Comparison of ENCODE assay signal across 20 mouse cellular contexts in genomic region chr19:51675706-51676105, GRCm38 (mm10).
DNase-seq lines count a peak whose midpoint lies in the region; ATAC-seq and TF ChIP-seq lines count a peak whose summit lies in the region.
"Had no signal": no experiment of that assay in that cellular context is flagged by ENCODE, and none has a peak within 500 bp of the region (broad histone marks: within the 10 kb centered on the region; RNA-seq: fewer than 3 reads in every experiment).

No protein-coding gene starts in this region.

- H3K36me3 ChIP-seq in forebrain, postnatal 0 days (ENCODE audit: insufficient read depth), result no peaks in the 10 kb centered on the region
- no peaks in the 10 kb centered on the region for H3K36me3 ChIP-seq in forebrain, embryonic 12.5 days (replicated peaks)
- H3K36me3 ChIP-seq: embryonic facial prominence, embryonic 13.5 days; embryonic facial prominence, embryonic 15.5 days; forebrain, embryonic 10.5 days had no signal

- no peaks in the 10 kb centered on the region for H3K9me3 ChIP-seq in forebrain, postnatal 0 days (ENCODE audit: low read length)
- H3K9me3 ChIP-seq in forebrain, embryonic 12.5 days, result no peaks in the 10 kb centered on the region; the same call in 1 of the 2 replicates
- H3K9me3 ChIP-seq: embryonic facial prominence, embryonic 13.5 days; embryonic facial prominence, embryonic 15.5 days; forebrain, embryonic 10.5 days; forebrain, embryonic 13.5 days had no signal

- no peak; the same call in 1 of the 2 replicates for ATAC-seq in forebrain, postnatal 0 days
- ATAC-seq in forebrain, embryonic 12.5 days (ENCODE audit: low FRiP score), result no peak
- ATAC-seq: forebrain, embryonic 13.5 days had no signal

- no peak for TF ChIP-seq POLR2A in brain, embryonic 14.5 days (IDR thresholded peaks at IDR 0.05; ENCODE audit: borderline replicate concordance, extremely low read depth, insufficient read depth, insufficient read length, poor library complexity, severe bottlenecking)

- no peak overlapping the region for H3K4me2 ChIP-seq in forebrain, postnatal 0 days (ENCODE audit: low read depth)
- no peak overlapping the region for H3K4me2 ChIP-seq in forebrain, embryonic 12.5 days
- H3K4me2 ChIP-seq: embryonic facial prominence, embryonic 13.5 days; embryonic facial prominence, embryonic 15.5 days; forebrain, embryonic 13.5 days had no signal

- TF ChIP-seq CTCF in forebrain, postnatal 0 days (IDR thresholded peaks at IDR 0.05; ENCODE audit: low read depth), result no peak
- TF ChIP-seq CTCF in brain, embryonic 14.5 days (IDR thresholded peaks at IDR 0.05; ENCODE audit: borderline replicate concordance, extremely low read depth, insufficient read depth, insufficient read length), result no peak

- no peak overlapping the region for H3K27ac ChIP-seq in forebrain, postnatal 0 days (ENCODE audit: low read depth, low read length)
- no peak overlapping the region for H3K27ac ChIP-seq in forebrain, embryonic 12.5 days
- H3K27ac ChIP-seq: embryonic facial prominence, embryonic 13.5 days; embryonic facial prominence, embryonic 15.5 days; forebrain, embryonic 10.5 days; forebrain, embryonic 13.5 days had no signal

- no peak overlapping the region for H3K4me3 ChIP-seq in forebrain, postnatal 0 days (ENCODE audit: low read depth, low read length)
- no peak overlapping the region for H3K4me3 ChIP-seq in forebrain, embryonic 12.5 days (replicated peaks)
- H3K4me3 ChIP-seq: embryonic facial prominence, embryonic 13.5 days; embryonic facial prominence, embryonic 15.5 days; erythroblast, embryonic 14.5 days; forebrain, embryonic 10.5 days; forebrain, embryonic 13.5 days had no signal

- 64% methylated on average over 3 of the region's 3 CpGs for WGBS in forebrain, postnatal 0 days
- WGBS in forebrain, embryonic 12.5 days, result 84% methylated on average over 3 of the region's 3 CpGs

- no peak overlapping the region for H3K9ac ChIP-seq in forebrain, postnatal 0 days
- no peak overlapping the region for H3K9ac ChIP-seq in forebrain, embryonic 12.5 days
- H3K9ac ChIP-seq: embryonic facial prominence, embryonic 13.5 days; embryonic facial prominence, embryonic 15.5 days; forebrain, embryonic 13.5 days had no signal

- H3K4me1 ChIP-seq in forebrain, postnatal 0 days (ENCODE audit: insufficient read depth), result no peaks in the 10 kb centered on the region
- 0 out of 2 replicates have a peak, but pooled peaks cover 2% of the 10 kb centered on the region for H3K4me1 ChIP-seq in forebrain, embryonic 12.5 days
- H3K4me1 ChIP-seq: embryonic facial prominence, embryonic 15.5 days; forebrain, embryonic 13.5 days had no signal

- DNase-seq in forebrain, postnatal 0 days, result peak; percentile 37
- peak; percentile 76 for DNase-seq in brain, embryonic 14.5 days (ENCODE audit: low read depth)
- DNase-seq in telencephalon, adult 2 months (ENCODE audit: low read depth, low spot score), result peak; percentile 12
- DNase-seq in thymus, postnatal 4 days, result no peak
- no peak for DNase-seq in cerebellum, postnatal 10 days
- DNase-seq: adrenal gland, adult 2 months; adrenal gland, postnatal 10 days; adrenal gland, postnatal 25 days; cerebellum, adult 11-12 months; cerebellum, adult 2 months; cerebellum, adult 9-10 months; cerebellum, postnatal 14 days; cerebellum, postnatal 36 days; embryo, embryonic 11 days had no signal

- H3K27me3 ChIP-seq in forebrain, postnatal 0 days (ENCODE audit: insufficient read depth, low read length), result no peaks in the 10 kb centered on the region
- H3K27me3 ChIP-seq in forebrain, embryonic 12.5 days, result no peaks in the 10 kb centered on the region
- H3K27me3 ChIP-seq: embryonic facial prominence, embryonic 13.5 days; embryonic facial prominence, embryonic 15.5 days; forebrain, embryonic 13.5 days had no signal

Comparison
In these comparisons a context has a peak if more than half of its experiments do, and no peak if none do; other contexts are left out.
1. DNase-seq: peak in forebrain, postnatal 0 days (single experiment), brain, embryonic 14.5 days (single experiment) and telencephalon, adult 2 months (single experiment); none in thymus, postnatal 4 days (single experiment) and cerebellum, postnatal 10 days (0 of 2).